Mouse (Mus musculus) gastrocnemius, postnatal 10 days (tissue): ENCODE data around the gene Trank1. TPM values are rescaled to one million over a fixed set of nuclear protein-coding genes. Genes with fewer than 3 reads are reported as not detected.

Source experiments
- DNase-seq: peaks from one replicate; pipeline ENCODE4 v3.0.0; 2021; ENCODE audit warnings: mixed read lengths
- total RNA-seq, 2 experiments: library from RNA; stranded (reverse); gene quantifications; 2 replicates each; pipeline ENCODE4 v1.2.3; 2021

The Trank1 gene
- total RNA-seq, 2 experiments from 2014 or later: 0.49 to 0.52 TPM

DNA sequence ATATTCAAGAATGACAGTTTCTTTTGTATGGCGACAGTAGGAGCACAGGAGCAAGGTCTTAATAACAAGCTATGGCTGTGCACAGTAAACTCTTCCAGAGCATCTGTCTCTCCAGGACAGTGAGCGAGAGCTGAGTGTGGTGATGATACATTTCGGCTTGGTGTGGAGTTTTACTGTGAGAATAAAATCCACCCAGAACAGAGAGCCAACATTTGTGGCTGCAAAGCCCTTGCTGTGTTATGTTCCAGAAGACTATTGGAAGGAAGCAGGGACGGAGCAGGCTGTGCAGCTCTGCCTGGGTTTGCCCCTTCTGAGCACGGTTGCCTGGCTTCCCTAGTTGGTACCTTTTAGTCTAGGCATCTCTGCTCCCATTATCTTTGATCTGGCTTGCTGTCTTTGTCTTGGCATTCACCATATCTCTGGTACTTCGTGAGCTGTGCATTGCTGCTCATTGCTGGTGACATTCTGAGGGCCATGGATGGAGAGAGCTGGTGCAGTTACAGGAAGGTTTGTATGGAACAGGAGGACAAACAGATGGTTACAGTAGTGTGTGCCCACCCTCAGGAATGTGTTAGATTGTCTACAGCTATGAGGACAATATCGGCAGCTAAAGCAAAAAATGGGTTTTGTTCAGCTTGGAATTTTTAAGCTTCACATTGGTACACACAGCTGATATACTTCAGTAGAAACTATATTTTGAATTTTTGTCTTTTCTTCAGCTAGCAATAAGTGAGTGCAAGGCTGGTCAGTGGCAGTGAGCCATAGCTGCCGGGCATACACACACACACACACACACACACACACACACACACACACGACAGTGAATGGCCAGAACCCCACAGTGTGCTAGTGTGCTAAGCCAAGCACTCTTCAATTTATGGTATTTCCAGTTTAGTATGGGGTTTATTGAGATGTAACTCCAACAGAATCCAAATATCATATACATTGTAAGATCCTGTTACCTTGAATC lies 69.8 kb downstream of the Trank1 start:
- DNase-seq: no peak

DNA sequence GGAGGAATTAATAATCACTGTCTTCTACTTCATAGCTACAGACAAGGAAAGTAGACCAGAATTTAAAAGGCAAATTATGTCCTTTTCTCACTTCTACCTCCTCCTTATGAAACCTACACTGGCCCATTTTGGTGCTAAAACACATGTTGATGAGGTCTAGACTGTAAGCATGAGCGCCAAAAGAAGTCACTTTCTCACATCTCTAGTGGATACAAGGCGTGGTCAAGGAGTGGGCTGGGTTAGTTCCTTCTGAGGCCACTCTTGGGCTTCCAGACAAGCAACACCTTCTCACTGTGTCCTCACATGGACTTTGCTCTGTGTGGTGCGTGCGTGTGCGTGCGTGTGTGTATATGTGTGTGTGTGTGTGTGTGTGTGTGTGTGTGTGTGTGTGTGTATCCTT lies 70.9 kb downstream of the Trank1 start:
- no peak for DNase-seq

DNA sequence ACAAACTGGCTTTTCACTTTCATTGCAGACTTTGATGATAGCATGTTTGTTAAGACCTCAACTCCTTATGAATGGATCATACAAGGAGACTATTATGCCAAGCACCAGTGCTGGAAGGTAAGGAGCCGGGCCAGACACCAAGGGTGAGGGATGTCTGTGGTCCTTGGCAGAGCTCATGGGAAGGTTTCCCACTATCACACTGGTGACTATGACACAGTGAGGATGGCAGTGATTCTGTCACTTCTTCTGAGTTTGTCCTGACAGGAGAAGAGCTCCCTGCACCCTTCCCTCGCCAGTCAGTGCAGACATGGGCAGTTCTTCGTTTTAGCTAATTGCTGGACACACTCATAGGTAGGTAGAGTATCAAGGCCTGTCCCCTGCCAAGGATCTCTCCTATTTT lies 71.5 kb downstream of the Trank1 start:
- no peak for DNase-seq

DNA sequence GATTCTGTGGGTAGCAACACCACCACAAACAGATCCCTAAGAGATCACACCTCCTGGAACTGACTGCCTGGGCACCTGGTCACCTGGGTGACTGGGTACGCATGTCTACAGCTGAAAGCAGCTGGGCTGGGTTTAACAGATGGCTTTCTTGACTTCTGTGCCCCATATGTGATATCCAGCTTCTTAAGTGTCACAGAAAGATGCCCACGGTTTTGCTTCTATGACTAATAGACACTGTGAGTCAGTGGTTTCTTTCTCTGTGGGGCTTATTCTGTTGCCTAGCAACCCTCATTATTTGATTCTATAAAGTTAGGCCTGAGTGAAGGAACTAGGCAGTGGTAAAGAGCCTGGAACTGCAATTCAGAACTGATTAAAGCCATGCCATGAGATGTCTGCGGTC lies 72.2 kb downstream of the Trank1 start:
- DNase-seq: no peak

DNA sequence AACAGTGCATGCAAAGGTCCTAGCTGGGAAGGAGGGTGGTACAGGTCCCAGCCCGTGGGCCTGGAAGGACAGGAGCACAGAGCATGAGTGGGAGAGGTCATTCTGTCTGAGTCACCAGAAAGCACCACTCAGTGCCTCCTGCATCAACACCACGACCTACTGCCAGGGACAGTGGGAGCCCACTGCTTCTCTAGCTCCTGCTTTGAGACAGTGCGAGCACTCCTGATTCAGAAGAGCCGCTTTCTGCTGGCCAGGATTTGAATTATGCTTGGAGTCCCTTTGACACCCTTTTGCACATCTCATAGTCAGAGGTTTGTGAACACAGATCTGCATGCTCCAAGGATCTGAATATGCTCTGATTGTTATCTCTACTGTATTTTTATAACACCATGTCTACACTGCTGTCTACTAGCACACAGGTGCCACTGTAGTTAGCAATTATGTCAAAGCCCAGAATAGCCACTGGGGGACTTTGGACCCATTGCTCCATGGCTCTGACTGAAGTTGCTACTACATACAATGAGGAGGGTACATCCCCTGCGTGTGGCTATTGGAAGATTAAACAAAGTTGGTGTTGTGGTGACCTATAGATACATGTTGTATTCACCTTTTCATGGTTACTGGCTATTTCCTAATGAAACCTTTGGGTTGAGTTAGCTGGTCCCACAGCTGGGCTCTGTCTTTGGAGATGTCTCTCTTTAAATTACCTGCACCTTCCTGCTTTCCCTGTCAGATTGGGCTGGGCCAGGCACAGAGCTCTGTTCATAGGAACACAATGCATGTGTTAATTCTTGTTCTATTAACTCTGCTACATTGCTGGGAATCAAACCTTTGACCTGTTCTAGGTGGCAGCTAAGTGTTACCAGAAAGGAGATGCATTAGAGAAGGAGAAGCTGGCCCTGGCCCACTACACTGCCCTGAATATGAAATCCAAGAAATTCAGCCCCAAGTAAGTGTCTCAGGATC lies 74.3 kb downstream of the Trank1 start:
- no peak for DNase-seq

DNA sequence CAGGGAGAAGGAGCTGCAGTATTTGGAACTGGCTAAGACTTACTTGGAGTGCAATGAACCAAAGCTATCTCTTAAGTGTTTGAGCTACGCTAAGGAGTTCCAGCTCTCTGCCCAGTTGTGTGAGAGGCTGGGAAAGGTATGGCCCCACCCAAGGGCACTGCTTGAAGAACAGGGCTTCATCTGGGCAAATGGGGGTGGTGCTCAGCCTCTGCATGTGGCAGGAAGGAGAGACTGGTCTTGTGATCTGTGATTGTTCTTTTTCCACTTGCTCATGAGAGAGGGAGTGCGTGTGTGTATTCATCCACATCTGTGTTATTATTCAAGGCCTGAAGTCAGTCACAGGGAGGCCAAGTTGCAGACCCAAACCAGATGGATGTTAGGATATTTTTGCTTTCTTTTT lies 75.0 kb downstream of the Trank1 start:
- no peak for DNase-seq

DNA sequence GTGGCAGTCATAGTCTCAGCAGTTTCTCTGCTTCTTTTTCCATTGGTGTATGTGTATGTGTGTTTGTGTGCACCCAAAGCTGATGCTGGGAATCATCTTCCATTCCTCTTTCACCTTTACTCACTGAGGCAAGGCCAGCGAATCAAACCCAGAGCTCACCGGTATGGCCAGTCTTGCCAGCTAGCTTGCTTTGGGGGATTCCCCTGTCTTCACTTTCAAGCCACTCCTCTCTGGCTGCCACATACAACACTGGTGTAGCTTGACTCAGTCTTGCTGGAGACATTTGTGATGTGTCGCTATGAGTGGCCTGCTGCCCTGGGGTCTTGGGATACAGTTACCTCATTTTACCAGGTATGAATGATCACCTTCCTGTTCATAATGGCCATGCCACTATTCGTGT lies 76.0 kb downstream of the Trank1 start:
- DNase-seq: no peak

DNA sequence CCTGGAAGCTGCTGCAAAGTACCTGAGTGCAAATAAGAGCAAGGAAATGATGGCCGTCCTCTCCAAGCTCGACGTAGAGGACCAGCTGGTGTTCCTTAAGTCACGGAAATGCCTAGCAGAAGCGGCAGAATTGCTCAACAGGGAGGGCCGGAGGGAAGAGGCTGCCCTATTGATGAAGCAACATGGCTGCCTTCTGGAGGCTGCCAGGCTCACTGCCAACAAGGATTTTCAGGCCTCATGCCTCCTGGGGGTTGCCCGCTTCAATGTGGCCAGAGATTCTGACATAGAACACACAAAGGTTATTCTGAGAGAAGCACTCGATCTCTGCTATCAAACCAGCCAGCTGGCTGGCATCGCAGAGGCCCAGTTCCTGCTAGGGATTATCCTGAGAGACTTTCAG lies 78.5 kb downstream of the Trank1 start:
- DNase-seq: no peak

DNA sequence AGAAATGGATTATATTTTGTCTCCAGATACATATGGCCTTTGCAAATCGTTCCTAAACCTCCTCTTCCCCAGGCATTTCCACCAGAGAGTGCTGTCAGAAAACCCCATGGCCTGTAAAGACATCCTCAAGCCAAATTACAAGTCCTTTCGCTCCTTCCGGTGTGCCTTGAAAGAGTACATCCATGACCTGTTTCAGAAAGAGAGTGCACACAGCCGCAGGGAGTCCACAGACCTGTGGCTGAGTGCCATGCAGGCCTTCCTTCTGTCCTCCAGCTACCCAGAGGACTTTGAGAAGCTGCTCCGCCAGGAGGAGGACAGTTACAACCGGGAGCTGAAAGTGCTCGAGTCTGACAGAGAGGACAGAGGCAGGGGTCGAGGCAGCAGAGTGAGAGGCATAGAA lies 79.5 kb downstream of the Trank1 start:
- DNase-seq: no peak

DNA sequence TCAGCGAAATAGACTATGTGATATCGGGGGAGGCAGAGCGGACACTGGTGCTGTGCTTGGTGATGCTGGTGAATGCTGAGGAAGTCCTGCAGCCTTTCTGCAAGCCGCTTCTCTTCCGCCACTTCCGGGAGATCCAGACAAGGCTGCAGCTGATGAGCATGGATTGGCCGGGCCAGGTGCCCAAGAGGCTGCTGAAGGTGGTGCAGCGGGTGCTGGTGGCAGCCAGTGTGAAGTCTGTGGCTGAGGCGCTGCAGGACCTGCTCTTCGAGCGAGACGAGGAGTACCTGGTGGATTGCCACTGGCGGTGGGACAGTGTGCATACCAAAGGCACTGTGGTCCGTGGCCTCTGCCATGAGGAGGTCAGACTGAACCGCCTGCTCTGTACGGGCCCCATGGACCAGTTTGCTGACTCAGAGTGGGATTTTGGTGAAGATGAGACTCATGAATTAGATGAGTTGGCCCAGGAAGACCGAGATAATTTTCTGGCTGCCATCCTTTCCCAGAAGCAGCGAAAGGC lies 80.4 kb downstream of the Trank1 start:
- no peak for DNase-seq

DNA sequence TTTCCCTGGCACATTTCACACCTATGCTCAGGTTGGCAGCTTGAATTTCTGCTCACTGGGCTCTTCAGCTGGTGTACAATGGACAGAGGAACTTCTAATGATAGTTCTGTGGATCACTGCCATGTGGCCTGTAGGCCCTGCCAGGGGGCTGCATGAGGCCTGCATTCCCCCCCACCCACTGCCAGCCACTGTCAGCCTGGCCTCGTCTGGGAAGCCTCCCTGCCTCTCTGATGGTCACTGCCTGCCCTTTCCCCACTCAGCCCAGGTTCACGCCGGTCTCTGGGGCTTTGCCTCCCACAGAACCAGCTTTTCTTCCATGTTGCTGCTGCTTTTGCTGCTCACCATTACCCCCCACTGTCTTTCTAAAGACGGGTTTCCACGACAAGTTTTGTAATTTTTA lies 83.7 kb downstream of the Trank1 start:
- DNase-seq: no peak

DNA sequence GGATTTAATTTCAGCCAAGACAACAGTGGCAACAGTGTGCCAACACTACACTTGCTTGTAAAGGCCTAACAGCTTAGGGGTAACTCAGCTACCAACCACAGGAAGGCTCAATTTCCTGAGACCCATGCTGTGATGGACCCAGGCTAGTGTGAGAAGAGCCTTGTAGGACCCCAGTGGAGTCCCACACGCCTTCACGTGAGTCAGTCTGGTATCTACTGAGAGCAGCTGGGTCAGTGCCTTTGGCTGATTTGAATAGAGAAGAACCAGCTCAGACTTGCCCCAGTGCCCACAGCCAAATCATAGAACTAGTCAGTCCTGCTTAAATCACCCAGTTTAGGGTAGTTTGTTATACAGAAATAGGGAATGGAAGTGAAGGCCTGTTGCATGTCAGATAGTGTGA lies 86.5 kb downstream of the Trank1 start:
- no peak for DNase-seq

DNA sequence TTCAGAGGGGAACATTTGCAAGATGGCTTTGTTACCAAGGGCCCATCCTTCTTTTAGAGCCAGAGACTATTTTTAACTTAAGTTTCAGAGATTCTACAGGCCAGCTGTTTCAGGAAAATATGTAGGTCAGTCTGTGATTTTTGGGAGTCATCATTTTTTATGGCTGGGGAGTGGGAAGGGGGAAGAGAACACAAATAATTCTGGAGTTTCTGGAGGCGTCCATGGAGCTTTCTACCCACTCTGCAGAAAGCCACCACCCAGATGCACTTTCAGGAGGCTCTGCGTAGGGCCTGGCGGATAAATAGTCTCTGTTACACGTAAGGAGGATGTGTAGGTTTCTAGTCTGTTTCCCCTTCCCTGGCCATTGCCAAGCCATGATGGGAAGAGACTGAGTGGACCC lies 88.5 kb downstream of the Trank1 start:
- no peak for DNase-seq

DNA sequence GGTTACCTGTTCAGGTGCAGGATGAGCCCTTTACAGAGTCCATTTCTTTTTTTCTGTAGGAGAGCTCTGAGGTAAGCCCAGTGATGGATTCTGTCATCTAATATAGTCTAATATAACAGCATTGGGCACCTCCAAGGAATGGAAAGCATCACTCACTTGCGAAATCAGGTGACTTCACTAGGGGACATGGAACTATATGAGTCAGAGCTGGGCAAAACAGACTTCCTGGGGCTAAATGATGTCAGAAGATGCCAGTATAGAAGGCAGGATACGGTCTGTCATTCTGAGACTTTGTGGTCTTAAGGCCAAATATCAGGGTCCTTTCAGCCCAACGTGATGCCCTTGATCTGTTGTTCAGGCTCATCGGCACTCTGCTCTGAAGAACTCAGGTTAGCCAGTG lies 91.6 kb downstream of the Trank1 start:
- DNase-seq: no peak

DNA sequence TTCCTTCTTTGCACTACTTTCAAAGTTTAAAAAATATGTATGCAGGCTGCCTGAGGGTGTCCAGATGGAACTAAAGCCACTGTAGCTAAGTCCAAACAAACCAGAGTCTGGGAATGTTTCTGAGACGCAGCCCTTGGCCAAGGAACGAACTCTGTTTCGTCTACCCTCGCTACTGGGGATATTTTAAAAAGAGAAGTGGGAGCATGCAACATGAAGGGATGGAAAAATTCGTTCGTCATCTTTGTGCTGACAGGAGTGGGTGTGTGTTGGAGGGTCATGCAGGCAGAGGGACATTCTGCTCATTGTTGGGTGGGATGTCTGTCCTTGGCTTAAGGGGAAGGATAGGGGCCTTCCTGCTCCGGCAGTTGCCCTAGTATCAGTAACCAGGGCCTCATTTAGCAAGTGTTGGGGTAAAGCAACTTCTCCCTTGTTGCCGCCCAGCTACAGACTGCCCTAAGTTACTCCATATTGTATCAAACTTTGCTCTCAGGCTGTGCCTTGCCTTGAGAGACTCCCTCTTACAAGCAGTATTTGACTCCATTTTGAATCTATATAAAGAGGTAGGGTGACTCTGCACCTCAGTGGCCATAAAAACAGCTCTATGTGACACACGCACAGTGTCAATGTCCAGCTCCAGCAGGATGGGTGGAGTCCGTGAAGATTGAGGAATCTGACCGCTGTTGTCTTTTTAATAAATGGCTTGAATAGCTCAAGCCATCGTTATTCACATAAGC lies 93.0 kb downstream of the Trank1 start:
- no peak for DNase-seq

DNA sequence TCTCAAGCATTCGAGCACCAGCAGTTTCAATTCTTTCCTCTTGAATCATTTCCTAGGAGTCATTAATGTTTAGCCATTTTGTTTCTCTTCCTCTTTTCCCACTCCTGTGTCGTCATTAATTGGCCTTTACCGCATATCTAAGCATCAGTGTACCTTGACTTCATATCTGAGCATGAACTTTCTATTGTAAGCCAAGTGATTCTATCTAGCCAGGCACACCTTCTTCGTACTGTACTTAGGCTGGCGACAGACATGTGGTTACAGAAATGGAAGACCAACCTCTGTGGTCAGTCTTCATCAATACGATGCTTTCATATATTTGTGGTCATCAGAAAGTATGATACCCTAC lies 93.5 kb downstream of the Trank1 start:
- DNase-seq: no peak

DNA sequence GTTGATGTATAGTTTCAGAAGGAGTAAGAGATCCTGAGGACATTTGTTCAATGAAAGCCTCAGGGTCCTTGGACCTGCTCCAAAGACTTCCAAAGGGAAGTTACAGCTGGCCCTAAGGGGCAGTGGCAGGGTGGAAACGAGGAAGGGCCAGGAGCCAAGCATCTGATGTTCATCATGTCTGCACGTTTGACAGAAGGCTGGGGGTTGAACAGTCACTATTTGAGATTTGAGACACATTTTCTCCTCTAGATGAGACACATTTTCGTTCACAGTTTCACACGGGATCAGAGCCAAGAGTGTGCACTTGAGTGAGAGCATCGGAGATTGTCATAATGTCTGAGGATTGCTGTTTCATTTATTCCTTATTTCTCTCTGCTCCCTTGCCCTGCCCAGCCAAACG lies 96.5 kb downstream of the Trank1 start:
- DNase-seq: no peak

DNA sequence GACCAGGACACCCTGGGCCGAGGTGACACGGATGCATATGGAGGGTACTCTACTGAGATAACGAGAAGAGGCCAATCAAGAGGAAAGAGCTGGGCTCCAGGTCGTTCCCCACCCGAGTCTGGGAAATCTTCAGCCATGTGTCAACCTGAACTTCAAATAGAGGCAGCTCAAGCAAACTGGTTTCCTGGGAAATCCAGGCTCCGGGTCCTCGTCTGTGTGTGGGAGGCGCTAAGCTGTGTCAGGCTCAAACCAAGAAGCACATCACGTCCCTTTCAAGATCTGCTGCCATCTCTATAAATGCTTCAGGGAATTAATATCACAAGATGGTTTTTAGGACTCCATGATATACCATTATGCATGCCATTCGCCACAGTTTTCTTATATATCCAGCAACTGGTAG lies 96.9 kb downstream of the Trank1 start:
- no peak for DNase-seq

DNA sequence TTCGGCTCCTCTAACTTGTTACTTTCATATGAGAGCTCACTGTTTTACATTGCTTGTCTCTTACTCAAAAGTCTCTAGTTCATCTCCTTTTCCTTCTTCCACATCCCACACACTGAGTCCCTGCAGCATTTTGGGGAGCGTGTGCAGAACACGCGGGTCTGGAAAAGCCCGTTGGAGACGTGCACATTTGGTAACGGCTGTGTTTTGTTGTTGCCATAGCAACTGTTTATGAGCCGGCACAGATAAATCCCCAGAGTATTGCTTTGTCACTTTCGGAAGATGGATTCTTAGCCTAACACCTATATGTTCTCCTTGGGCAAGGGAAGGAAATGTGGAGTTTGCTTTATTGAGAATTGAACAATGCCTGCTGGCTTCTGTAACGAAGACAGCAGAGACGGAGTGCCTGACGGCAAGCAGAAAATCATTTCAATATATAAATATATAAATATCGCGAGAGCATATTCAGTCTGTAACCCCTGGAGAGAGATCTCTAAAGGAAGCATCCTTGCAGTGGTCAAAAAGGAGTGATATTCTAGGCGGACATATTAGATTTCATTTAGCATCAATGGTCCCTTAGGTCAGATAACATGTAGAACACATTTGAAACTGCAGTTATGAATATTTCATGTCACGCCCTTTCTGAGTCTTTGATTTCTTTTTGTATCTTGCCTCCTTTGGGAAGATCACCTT lies 101.1 kb downstream of the Trank1 start:
- no peak for DNase-seq

DNA sequence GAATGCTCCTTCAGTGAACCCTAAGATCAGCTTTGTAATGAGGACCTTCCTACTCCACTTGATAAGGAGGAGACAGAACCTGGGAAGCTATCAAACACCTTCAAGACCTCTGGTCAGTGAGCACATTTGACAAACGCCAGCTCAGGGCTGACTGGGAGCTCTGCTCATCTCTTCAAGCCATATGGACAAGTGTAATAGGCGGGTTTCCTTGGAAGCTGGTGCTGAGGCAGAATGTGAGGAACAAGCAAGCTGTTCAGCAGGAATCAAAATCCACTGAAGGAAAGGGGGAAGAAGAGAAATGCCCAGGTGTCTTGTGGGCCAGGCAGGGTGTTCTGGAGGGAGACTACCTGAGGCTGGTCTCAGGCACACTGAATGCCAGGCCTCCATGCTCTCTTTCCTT lies 110.3 kb downstream of the Trank1 start:
- no peak for DNase-seq

DNA sequence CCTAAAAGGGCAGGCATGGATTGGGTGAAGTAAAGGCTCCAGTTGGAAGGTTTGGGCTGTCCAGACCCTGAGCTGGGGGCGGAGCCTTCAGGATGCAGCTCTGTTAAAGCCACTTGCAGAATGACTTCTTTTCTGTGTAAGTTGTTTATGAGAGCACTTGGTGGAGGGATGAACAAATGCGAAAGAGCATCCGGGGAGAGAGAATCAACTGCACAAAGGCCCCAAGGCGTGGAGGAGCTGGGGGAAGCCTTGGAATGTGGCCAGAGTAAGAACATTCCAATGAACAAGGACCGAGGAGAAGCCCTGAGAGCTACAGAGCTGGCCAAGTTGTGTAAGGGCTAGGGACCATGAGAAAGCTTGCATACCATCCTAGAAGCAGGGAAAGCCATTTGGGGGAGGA lies 111.0 kb downstream of the Trank1 start:
- DNase-seq: no peak

DNA sequence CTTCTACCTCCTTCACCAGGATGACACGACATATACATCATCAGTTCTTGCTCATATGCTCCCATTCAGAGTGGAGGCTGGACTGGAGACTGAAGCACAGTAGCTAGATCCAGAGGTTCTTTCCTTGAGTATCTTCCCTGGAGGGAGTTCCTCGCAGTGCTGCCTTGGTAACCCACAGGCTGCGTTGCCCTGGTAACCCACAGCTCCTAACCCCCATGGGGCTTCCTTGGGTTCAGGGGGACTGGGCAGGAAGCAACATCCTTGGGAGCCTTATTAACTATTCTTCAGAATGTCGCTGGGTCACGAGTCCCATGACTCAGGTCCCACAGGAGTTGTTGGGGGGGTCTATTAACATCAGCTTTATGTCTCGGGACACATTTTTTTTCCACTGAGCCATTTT lies 113.6 kb downstream of the Trank1 start:
- DNase-seq: no peak
